Mouse (Mus musculus): ENCODE results near the gene Rfx4. TPM values are rescaled to one million over a fixed set of nuclear protein-coding genes. Genes with fewer than 3 reads are reported as not detected.

Gene Rfx4
- total RNA-seq, 2 experiments from 2014 or later, result 0.16 TPM; not detected in 1

DNA sequence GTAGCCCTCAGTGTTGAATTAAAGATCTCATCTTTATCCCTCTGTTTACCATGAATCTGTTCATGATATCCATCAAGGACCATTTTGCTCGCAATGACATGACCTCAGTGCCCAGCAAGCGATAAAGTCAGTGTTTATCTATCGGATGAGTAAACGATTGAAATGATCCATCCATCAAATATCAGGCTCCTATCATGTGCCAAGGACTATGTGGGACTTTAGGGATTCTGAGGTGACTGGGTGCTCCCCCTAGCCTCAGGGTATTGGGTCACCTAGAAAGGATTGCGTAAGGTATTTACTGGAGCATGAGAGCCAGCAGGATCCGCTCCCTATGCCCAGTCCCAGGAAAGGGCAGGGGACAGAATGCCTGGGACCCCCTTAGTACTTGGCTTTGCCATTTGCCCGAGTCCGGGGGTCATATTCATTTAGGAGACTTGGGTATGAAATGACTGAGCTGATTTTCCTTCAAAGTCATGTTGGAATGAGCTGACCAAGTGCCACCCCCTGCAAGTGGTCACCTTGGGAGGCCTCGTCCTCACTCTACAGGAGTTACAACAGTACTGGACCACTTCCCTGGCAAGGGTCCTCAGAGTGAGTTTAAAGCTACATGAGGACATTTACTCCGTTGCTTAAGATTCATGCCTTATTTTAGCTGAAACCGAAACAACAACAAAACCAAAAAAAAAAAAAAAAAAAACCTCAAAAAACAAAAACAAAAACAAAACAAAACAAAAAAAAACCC, 55.5 kb downstream of the Rfx4 start:
- DNase-seq (ENCODE audit: low spot score in 2 of 2), result no peak

DNA sequence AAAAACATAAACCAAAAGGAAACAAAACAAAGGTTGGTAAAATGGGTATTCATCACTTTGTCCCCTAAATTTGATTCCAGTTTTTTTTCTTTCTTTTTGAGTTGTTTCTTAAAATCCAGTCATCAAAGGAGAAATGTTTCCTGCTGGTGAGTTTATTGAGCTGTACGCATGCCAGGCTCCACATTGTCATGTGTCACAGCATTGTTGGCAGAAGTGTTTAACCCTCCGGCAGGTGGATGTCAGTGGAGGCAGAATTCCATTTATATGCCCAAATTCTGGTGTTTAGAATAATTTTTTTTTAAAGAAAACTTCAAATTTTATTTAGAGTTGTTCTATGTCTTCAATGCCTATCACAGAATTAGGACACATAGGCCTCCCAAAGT, 56.0 kb downstream of the Rfx4 start:
- DNase-seq (ENCODE audit: low spot score in 2 of 2), result no peak

DNA sequence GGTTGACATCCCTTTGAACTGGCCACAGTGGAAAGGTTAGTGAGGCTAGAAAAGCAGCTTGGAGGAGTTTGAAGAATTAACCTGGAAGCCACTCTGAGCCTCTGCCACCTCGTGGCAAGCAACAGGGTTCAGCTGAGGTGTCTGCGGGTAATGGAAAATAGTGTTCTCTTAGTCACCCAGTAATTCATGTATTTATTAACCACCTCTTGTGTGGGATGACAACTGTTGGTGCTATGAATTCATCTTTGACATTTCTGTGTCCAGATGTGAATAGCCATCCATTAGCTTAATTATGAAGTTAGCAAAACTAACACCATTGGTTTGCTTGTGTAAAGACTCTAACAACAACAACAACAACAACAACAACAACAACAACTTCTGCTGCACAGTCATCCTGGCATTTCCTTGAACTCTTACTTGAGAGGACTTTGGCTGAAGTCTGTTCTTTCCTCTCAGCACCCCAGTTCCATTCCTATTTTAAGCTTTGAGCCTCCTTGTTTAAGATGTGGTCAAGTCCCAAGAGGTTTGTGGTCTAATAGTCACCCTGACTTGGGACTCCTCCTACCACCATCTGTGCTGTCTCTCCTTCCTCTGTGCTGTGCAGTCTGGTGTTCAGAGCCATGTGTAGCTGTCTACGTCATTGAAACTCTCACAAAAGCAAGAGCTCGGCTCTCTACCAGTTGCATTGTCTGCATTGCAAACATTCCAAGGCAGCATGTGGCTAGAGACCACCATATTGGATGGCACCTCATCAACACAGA, 60.0 kb downstream of the Rfx4 start:
- no peak for DNase-seq (ENCODE audit: low spot score in 2 of 2)

DNA sequence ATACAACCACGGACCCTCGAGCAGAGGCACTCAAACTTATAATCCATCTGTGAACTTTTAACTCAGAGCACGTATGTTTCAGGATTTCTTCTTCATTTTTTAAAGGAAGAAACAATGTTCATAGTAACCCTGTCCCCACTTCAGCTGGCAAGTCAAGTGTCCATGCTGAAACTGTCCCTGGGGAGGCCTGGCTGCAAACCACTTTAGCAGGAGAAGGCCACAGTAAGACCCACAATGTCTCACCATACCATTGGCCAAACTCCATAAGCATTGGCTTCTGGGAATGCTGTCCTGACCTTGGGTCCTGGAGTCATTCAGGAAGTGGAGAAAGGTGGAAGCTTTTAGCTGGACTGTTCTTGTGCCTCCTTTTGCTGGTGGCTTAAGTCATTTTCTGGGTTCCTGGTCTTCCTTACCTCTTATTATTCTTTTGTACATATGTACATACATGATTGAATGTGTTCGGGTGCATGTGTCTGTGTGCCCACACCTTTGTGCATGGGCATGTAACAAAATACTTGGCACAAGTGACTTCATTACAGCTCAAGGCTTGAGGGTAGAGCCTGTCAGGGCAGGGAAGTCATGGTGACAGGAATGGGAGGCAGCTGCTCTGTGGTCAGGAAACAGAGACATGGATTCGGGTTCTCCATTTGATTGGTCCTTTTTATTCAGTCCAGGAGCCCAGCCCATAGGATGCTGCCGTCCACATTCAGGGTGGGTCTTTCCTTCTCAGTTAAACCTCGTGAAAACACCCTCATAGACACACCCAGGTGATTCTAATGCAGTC, 61.4 kb downstream of the Rfx4 start:
- DNase-seq (ENCODE audit: low spot score in 2 of 2), result no peak

DNA sequence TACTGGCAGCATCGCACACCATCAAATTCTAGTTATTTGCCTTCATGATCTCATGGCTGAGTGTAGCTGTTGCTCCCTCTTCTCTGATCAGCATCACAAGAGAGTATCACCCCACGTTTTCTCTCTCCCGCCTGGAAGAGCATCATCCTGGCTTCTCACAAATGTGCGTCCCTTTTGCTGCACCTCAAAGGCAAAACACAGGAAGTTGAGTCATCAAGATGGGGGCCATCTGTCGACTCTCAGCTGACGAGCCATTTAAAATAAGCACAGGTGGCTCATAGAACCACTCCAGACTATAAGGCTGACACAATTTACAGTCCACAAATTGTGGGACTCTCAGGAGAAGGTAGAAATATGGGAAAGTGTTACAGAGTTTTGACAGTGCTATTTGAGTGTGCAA, 63.8 kb downstream of the Rfx4 start:
- DNase-seq (ENCODE audit: low spot score in 2 of 2), result no peak

DNA sequence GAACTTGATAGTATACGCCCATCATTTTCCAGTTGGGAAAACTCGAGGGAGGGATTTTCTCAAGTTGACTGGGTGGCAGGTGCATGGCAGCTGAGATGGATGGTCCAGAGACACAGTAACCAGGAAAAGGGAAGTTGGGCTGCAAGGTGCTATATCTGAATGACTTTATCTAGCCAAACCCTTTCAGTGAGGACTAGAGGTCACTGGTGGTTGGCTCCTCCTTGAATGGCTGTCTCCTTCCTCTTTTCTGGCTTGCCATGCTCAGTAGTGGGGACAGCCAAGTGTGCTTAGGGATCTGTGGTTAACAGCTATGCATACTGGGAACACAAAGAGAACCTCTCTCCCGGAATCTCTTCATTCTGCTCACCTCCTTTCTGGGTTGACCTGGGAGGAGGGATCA, 64.4 kb downstream of the Rfx4 start:
- no peak for DNase-seq (ENCODE audit: low spot score in 2 of 2)

DNA sequence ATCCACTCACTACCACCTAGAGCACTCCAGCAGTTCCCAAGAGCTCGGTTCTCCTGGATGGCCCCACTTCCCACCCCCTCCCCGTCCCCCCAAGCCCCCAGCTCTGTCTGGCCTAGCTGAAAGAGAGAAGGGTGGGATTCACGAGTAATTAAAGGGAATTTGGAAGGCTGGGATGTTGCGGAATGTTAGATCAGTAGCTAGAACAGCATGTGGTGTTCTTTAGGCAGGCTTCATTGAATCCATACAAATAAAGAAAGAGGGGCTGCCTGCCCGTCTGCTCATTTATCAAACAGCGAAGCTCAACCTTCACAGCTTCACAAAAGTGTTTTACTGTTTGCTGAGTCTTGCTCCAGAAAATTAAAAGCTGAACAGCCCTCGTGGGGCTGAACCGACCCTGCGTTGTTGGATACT, 66.9 kb downstream of the Rfx4 start:
- no peak for DNase-seq (ENCODE audit: low spot score in 2 of 2)

DNA sequence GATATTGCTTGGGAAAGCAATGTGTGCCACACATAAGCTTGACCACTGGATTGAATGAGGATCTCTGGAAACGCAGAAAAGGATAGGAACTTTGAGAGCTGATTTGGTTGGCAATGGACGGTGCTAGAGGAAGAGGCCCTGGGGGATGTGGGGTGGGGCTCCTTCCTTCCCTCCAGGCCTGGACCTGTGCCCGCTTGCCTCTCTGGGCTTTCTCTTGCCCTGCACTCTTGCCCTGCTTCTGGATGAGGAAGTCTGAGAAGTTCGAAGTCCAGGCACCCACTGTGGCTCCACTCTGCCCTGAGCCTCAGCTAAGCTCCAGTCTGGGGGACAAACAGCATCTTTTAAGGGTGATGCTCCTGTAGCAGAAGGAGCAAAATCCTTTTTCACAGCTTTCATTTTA, 67.8 kb downstream of the Rfx4 start:
- DNase-seq (ENCODE audit: low spot score in 2 of 2), result no peak

DNA sequence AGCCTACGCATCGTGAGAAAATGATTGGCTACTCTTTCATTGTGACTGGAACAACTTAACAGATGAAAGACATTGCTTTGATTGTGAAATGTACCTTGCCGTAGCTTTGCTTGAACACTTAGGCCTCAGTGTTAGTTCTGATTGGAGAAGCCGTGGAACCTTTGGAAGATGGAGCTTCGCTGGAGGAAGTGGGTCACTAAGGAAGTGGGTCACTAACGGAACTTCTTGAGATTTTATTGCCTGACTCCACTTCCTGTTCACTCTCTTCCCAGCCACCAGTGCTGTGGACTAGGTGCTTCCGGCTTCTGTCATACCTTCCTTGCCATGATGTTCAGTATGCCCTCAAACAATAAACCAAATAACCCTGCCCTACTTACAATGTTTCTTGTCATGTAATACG, 73.1 kb downstream of the Rfx4 start:
- DNase-seq (ENCODE audit: low spot score in 2 of 2), result no peak

DNA sequence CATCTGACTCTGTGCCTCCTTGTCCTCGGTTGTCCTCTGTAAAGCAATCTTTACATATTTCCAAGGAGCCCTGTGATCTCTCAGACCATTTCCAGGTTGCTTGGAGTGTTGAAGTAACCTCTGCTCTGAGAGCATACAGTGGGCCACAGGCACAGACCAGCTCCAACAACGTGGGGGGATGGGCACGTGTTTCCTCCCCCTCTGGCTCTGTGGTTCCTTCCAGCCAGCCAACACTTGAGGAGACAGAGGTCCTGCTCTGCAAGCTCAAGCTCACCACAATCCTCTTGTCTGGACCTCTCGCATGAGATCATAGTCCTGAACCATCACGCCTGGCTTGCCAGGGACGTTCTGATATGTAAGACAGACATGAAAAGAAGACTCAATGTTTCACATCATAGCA, 79.7 kb downstream of the Rfx4 start:
- no peak for DNase-seq (ENCODE audit: low spot score in 2 of 2)

DNA sequence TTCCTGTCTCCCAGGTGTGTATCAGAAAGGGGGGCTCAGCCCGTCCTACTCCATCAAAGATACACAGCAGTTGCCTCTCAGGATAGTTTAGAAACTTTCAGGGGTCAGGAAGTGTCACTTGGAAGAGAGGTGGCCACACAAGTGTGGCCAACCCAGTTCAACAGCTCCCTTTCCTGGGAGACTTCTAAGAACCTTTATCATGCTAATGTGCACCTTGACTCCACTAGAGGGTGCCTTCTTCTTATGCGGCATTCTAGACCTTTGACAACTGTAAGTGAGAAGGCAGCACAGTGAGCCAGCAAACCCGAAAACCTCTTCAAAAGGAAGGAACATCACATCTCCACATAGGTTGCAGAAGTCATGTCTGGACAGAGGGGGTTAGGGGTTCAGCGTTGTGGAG, 80.2 kb downstream of the Rfx4 start:
- no peak for DNase-seq (ENCODE audit: low spot score in 2 of 2)

DNA sequence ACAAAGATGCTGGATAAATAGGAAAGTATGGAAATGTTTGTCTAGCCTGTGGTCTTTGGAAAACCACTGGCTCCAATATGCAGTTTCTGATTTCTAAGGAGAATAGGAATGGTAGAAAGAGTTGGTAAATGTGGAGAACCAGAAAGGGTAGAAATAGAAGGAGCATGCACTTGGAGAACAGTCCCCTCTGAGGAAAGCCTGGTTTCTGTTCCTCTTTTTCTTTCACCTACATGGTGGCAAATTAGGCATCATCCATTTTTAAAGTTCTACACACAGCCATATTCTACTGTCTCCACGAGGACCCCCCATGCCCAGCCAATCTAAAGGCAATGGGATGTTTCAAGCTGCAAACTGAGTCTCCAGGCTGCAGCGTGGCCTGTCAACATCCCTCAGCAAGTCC, 81.5 kb downstream of the Rfx4 start:
- no peak for DNase-seq (ENCODE audit: low spot score in 2 of 2)

DNA sequence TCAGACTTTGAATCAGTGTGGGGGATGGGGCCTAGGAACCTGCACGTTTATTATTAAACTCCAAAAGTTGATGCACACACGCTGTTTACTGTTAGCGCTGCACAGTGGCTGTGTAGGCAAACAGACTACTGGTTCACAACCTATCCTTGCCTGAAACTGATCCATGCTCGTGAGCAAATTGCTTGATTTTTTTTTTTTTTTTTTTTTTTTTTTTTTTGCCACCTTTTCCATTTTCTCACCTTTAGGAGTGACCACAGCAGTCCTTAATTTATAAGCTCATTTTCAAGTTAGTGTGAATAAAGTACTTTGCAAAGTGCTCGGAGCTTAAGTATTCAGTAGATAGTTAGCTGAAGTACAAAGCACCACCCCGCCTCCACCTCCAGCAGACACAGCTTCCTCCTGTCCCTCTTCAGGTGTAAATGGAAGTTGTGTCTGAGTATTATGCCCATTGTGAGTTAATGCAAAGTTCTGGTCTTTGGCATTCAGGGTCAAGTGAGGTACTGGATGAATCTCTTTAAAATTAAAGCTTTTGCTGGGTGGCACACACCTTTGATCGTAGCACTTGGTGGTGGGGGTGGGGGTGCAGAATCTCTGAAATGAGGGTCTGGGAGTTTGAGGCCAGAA, 83.1 kb downstream of the Rfx4 start:
- DNase-seq (ENCODE audit: low spot score in 2 of 2), result no peak

DNA sequence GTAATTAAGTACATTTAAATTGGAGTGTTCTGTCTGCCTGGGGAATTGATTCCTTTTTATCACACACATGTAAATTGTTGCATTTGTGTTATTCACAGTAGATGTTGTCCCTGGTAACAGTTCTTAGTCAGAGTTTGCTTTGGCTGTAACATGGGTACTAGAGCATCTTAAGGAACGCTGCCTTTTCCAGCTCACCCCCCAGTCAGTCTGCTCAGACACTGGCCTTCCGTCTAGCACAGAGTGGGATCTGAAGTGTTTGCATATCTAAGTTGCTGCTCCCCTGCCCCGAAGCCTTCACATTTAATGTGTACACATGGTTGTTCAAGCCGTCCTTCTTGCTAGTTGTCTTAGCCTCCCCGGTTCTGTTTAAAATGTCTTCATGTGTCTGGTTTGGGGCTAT, 90.8 kb downstream of the Rfx4 start:
- DNase-seq (ENCODE audit: low spot score in 2 of 2), result no peak

DNA sequence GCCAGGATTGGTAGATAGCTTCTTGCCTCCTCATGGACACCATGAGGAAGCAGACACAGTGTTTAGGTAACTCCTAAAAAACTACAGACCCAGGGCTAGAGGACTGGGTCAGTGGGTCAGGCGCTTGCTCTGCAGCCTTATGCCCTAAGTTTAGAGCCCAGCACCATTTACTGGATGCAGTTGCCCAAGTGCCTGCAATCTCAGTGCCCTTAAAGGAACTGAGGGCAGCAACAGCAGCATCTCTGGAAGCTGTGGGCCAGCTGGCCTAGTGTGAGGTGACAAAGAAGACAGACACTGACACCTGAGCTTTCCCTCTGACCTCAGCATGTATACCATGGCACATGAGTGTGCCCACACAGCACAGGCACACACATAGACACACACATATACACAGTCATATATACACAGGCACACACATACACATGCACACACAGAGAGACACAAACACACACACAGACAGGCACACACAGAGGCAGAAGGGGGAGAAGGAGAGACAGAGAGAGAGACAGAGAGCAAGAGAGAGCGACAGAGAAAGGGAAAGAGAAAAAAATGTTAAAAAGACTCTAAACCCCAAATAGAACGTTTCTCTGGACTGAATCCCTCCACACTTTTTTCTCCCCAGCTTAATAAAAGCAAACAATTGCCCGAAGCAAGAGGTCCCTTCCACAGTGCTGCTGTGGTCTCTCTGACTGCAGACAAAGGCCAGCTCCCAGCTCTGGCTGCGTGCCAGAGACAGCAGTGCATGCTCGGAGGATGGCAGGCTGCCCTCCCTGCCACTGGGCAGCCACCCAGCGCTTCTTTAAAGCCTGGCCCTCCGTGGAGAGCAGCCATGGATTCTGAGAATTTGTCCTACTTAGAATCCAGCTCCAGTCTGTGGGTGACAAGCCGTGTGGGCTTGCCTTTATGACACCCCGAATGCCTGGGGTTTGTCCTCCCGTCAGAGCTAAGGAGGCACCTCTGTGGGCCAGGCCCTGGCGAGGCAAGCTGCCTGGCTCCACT, 96.4 kb downstream of the Rfx4 start:
- peak; percentile 68 to 76 for DNase-seq (ENCODE audit: low spot score in 2 of 2)

DNA sequence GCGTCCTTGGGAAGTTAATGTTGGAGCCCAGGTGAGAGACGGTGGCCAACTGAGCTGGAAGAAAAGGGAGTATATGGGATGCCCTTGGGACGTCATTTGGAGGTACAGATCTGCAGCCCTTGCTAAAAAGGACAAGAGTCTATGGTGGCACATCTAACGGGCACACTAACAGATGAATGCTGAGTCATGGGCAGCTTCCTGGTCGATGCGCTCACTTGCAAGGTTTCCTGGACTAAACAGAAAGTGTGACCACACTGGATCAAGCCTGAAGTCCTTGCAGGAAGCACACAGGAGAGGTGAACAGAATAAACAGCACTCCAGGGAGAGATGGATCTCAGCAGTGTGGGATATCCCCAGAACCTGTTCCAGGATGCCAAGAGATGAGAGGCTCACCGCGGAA, 98.2 kb downstream of the Rfx4 start:
- no peak for DNase-seq (ENCODE audit: low spot score in 2 of 2)

DNA sequence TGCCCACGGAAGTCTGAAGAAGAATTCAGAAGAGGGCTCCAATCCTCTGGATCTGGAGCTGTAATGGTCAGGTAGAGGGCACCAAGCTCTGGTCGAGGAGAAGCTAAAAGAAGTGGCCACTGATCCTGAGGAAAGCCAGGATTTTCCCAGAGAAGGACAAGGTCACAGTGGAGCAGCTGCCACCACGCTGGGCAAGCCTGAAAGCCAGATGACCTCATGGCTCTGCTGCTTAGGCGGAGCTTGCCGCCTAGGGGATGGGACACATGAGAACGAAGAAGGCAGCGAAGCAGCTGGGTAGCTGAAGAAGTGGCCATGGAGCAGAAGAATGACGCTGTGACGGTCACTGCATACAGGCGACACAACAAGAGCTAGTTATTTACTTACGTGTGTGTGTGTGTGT, 99.6 kb downstream of the Rfx4 start:
- DNase-seq (ENCODE audit: low spot score in 2 of 2), result no peak

DNA sequence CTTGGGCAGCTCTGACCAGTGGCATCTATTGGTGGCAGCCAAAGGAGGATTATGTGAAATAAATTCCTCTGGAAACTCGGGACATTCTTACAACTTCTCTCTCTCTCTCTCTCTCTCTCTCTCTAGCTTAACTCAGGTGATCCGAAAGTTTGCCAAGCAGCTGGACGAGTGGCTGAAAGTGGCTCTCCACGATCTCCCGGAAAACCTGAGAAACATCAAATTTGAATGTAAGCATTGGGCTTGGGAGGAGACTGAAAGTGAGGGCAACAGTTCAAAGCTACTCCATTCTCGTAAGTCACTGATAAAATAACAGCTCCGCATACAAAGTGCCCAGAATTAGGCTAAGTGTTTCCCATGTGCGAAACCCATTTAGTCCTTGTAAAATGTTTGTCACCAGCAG, 102.5 kb downstream of the Rfx4 start:
- no peak for DNase-seq (ENCODE audit: low spot score in 2 of 2)

DNA sequence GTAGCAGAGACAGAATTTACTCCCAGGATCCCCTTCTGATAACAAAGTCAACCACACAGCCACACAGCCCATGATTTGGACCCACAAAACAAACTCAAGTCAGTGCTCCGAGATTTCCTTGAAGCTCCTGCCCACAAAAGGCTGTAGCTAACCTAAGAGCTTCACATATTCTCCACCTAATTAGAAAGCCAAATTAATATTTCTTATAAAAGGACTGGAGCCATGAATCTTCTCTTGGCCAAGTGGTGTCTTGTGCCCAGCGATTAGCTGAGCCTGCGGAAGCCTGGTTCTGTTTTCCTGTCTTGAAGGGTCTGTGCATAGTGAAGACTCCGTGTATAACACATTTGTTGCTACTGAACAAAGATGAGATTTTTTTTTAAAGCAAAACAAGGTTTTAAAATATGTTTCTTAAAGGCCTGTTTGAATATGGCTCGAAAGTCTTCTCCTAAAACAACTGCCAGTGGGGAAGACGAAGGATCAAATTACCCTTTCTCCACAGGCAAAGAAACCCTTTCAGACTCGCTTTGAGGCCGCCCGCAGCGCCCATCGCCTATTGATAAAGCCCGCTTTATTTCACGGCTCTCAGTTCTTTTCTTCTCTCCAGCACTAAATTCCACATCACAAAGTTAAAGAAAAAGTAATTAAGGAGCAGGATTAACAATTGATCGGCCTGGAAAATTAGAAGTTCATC, 103.1 kb downstream of the Rfx4 start:
- no peak for DNase-seq (ENCODE audit: low spot score in 2 of 2)
